8 mouse cellular contexts compared by ENCODE assay signal in genomic region chr3:122620285-122620931, GRCm38 (mm10). TPM values are rescaled to one million over a fixed set of nuclear protein-coding genes. Genes with fewer than 3 reads are reported as not detected.
DNase-seq lines count a peak whose midpoint lies in the region; ATAC-seq and TF ChIP-seq lines count a peak whose summit lies in the region.

No protein-coding gene starts in this region.

- H3K4me3 ChIP-seq in forebrain, embryonic 14.5 days (ENCODE audit: low read depth, low read length), result peak overlapping the region; percentile 98
- peak overlapping the region; percentile 96 for H3K4me3 ChIP-seq in hindbrain, embryonic 11.5 days (ENCODE audit: low read depth, low read length)
- peak overlapping the region; percentile 96 for H3K4me3 ChIP-seq in lung, postnatal 0 days (ENCODE audit: low read depth, low read length)

- H3K4me2 ChIP-seq in forebrain, embryonic 14.5 days (ENCODE audit: low read length), result peak overlapping the region; percentile 71
- peak overlapping the region; percentile 72 for H3K4me2 ChIP-seq in hindbrain, embryonic 11.5 days (replicated peaks; ENCODE audit: low read depth, low read length)
- H3K4me2 ChIP-seq in lung, postnatal 0 days (replicated peaks; ENCODE audit: low read depth, low read length), result peak overlapping the region; percentile 90

- TF ChIP-seq CTCF in lung, postnatal 0 days (IDR thresholded peaks at IDR 0.05), result no peak; the same call in 1 of the 2 replicates

- DNase-seq in CD4-positive, CD25-positive, alpha-beta regulatory T cell, adult 2 months (ENCODE audit: low read depth, low spot score), result peak; percentile 46
- DNase-seq in adrenal gland, postnatal 14 days, result peak; percentile 65
- peak; percentile 82 for DNase-seq in forebrain, embryonic 14.5 days (ENCODE audit: low spot score)
- peak; percentile 55 for DNase-seq in hindbrain, embryonic 11.5 days (ENCODE audit: low spot score)
- DNase-seq in layer of hippocampus, adult 9-11 months, result peak; percentile 64
- peak; percentile 94 for DNase-seq in lung, postnatal 0 days (ENCODE audit: low spot score)
- peak; percentile 47 for DNase-seq in retina, embryonic 14.5 days (ENCODE audit: low spot score)
- no peak for DNase-seq in spleen, postnatal 4 days (ENCODE audit: low spot score in 2 of 2)

- peak overlapping the region; percentile 99 for H3K27ac ChIP-seq in forebrain, embryonic 14.5 days (ENCODE audit: low read depth, low read length)
- H3K27ac ChIP-seq in hindbrain, embryonic 11.5 days (ENCODE audit: low read depth, low read length), result peak overlapping the region; percentile 98; the same call in 1 of the 2 replicates
- H3K27ac ChIP-seq in lung, postnatal 0 days (ENCODE audit: low read length), result peak overlapping the region; percentile 99

- H3K27me3 ChIP-seq in forebrain, embryonic 14.5 days (replicated peaks; ENCODE audit: control insufficient read depth, insufficient read depth, low read length), result no peaks in the 10 kb centered on the region
- no peaks in the 10 kb centered on the region for H3K27me3 ChIP-seq in hindbrain, embryonic 11.5 days (ENCODE audit: control insufficient read depth, insufficient read depth, low read length)
- no peaks in the 10 kb centered on the region for H3K27me3 ChIP-seq in lung, postnatal 0 days (replicated peaks; ENCODE audit: insufficient read depth, low read length)

- peak; percentile 73; the same call in 1 of the 2 replicates for TF ChIP-seq EP300 in lung, postnatal 0 days (IDR thresholded peaks at IDR 0.05)

- no peaks in the 10 kb centered on the region for H3K9me3 ChIP-seq in forebrain, embryonic 14.5 days (replicated peaks; ENCODE audit: control insufficient read depth, low read length)
- no peaks in the 10 kb centered on the region for H3K9me3 ChIP-seq in hindbrain, embryonic 11.5 days (ENCODE audit: control insufficient read depth, low read length)
- H3K9me3 ChIP-seq in lung, postnatal 0 days (ENCODE audit: low read length), result no peaks in the 10 kb centered on the region

- under 1% methylated on average over 21 of the region's 21 CpGs for WGBS in forebrain, embryonic 14.5 days
- WGBS in hindbrain, embryonic 11.5 days, result 1% methylated on average over 21 of the region's 21 CpGs
- WGBS in lung, postnatal 0 days, result under 1% methylated on average over 21 of the region's 21 CpGs

- peak overlapping the region; percentile 100 for H3K9ac ChIP-seq in forebrain, embryonic 14.5 days (ENCODE audit: low read length)
- H3K9ac ChIP-seq in hindbrain, embryonic 11.5 days (ENCODE audit: low read depth, low read length), result peak overlapping the region; percentile 100
- peak overlapping the region; percentile 92 for H3K9ac ChIP-seq in lung, postnatal 0 days (replicated peaks; ENCODE audit: low read depth)

- peak; percentile 15 for ATAC-seq in forebrain, embryonic 14.5 days
- ATAC-seq in hindbrain, embryonic 11.5 days (ENCODE audit: low FRiP score), result peak; percentile 18; the same call in 1 of the 2 replicates
- peak; percentile 74 for ATAC-seq in lung, postnatal 0 days

- H3K4me1 ChIP-seq in forebrain, embryonic 14.5 days (ENCODE audit: control insufficient read depth, insufficient read depth, low read length), result peaks cover 21% of the 10 kb centered on the region
- peaks cover 3% of the 10 kb centered on the region for H3K4me1 ChIP-seq in hindbrain, embryonic 11.5 days (replicated peaks; ENCODE audit: control insufficient read depth, insufficient read depth, low read length)
- peaks cover 4% of the 10 kb centered on the region; the same call in 1 of the 2 replicates for H3K4me1 ChIP-seq in lung, postnatal 0 days (ENCODE audit: insufficient read depth, low read depth, low read length)

- H3K36me3 ChIP-seq in forebrain, embryonic 14.5 days (ENCODE audit: control insufficient read depth, insufficient read depth, low read length), result no peaks in the 10 kb centered on the region
- H3K36me3 ChIP-seq in hindbrain, embryonic 11.5 days (ENCODE audit: control insufficient read depth, insufficient read depth, low read length), result no peaks in the 10 kb centered on the region
- H3K36me3 ChIP-seq in lung, postnatal 0 days (ENCODE audit: insufficient read depth, low read length), result no peaks in the 10 kb centered on the region

RNA-seq across cellular contexts. Expression of gene Fnbp1l, which starts 0.9 kb away (rescaled TPM):
- total RNA-seq in adrenal gland, postnatal 14 days (2021), result 28.9 and 32.2 TPM in 2 replicates
- polyA plus RNA-seq in forebrain, embryonic 14.5 days (2014; fragmentation: Nextera tagmentation; extraction: Ambion mirVana), result 175 and 222 TPM in 2 replicates
- 96.2 and 130 TPM in 2 replicates for polyA plus RNA-seq in hindbrain, embryonic 11.5 days (2014; fragmentation: Nextera tagmentation; extraction: Ambion mirVana)
- polyA plus RNA-seq in lung, postnatal 0 days (2015; fragmentation: Nextera tagmentation; extraction: Ambion mirVana), result 32.3 and 41.1 TPM in 2 replicates

Comparison
In these comparisons a context has a peak if more than half of its experiments do, and no peak if none do; other contexts are left out.
1. DNase-seq: peak in CD4-positive, CD25-positive, alpha-beta regulatory T cell, adult 2 months (single experiment), adrenal gland, postnatal 14 days (single experiment), forebrain, embryonic 14.5 days (single experiment), hindbrain, embryonic 11.5 days (single experiment), layer of hippocampus, adult 9-11 months (single experiment), lung, postnatal 0 days (single experiment) and retina, embryonic 14.5 days (single experiment); none in spleen, postnatal 4 days (0 of 2).
2. ATAC-seq: peak in every context shown above with its lines; median percentile 74 in lung, postnatal 0 days; 18 in hindbrain, embryonic 11.5 days; 15 in forebrain, embryonic 14.5 days.
3. Peak in every context shown above with its lines, with median percentiles within 50 percentile points of each other: H3K27ac ChIP-seq, H3K4me2 ChIP-seq, H3K4me3 ChIP-seq and H3K9ac ChIP-seq.